Mouse (Mus musculus) lung, adult 18-20 months (tissue): ENCODE measurements around the gene Snx22.
A peak's percentile ranks its signal among the peaks of the same experiment; 100 is the strongest.

Source experiments
- DNase-seq, 2 experiments: peaks; one replicate each; pipeline ENCODE4 v3.0.0; 2022; ENCODE audit warnings: mixed read lengths in 2 of 2

Snx22 gene

GRCm38 (mm10) chr9:66068056-66068455 lies 1.5 kb downstream of the Snx22 start:
- peak in 1 of 2 experiments; percentile 1 for DNase-seq

- peak; percentile 42 to 46 for DNase-seq
Observed at GRCm38 (mm10) chr9:66067542-66067941, 2.0 kb downstream of the Snx22 start.

- peak in 1 of 2 experiments; percentile 3 for DNase-seq
Observed at GRCm38 (mm10) chr9:66066791-66067190, 2.7 kb downstream of the Snx22 start.

- DNase-seq = peak in 1 of 2 experiments; percentile 3
Observed at GRCm38 (mm10) chr9:66064316-66064715, 5.2 kb downstream of the Snx22 start.

- DNase-seq = no peak
Observed at GRCm38 (mm10) chr9:66063446-66063845, 6.1 kb downstream of the Snx22 start.

- DNase-seq = peak in 1 of 2 experiments; percentile 2
Observed at GRCm38 (mm10) chr9:66061656-66062055, 7.9 kb downstream of the Snx22 start.

- DNase-seq = peak in 1 of 2 experiments; percentile 2
Observed at GRCm38 (mm10) chr9:66060986-66061385, 8.5 kb downstream of the Snx22 start.

GRCm38 (mm10) chr9:66060308-66060647 lies 9.2 kb downstream of the Snx22 start:
- no peak for DNase-seq

GRCm38 (mm10) chr9:66059583-66060307 lies 9.8 kb downstream of the Snx22 start, which contains the start of gene Ppib:
Ppib (plus strand) TSS chr9:66060222.
- peak; percentile 98 for DNase-seq

GRCm38 (mm10) chr9:66053620-66054019 lies 15.9 kb downstream of the Snx22 start:
- no peak for DNase-seq

- no peak for DNase-seq
Observed at GRCm38 (mm10) chr9:66052731-66053130, 16.8 kb downstream of the Snx22 start.

GRCm38 (mm10) chr9:66051493-66051892 lies 18.0 kb downstream of the Snx22 start:
- DNase-seq = no peak

GRCm38 (mm10) chr9:66049931-66050601 lies 19.5 kb downstream of the Snx22 start:
- no peak for DNase-seq

- DNase-seq = no peak
Observed at GRCm38 (mm10) chr9:66043241-66043640, 26.3 kb downstream of the Snx22 start.

- DNase-seq = peak in 1 of 2 experiments; percentile 11
Observed at GRCm38 (mm10) chr9:66042331-66042730, 27.2 kb downstream of the Snx22 start.

GRCm38 (mm10) chr9:66040801-66041200 lies 28.7 kb downstream of the Snx22 start:
- DNase-seq = no peak

- DNase-seq = no peak
Observed at GRCm38 (mm10) chr9:66039290-66039689, 30.2 kb downstream of the Snx22 start.

GRCm38 (mm10) chr9:66038581-66038980 lies 30.9 kb downstream of the Snx22 start:
- DNase-seq = no peak

- no peak for DNase-seq
Observed at GRCm38 (mm10) chr9:66038082-66038481, 31.4 kb downstream of the Snx22 start.

- no peak for DNase-seq
Observed at GRCm38 (mm10) chr9:66020601-66021000, 48.9 kb downstream of the Snx22 start.
